Comparison of ENCODE assay signal across 26 mouse cellular contexts in the genomic region with DNA sequence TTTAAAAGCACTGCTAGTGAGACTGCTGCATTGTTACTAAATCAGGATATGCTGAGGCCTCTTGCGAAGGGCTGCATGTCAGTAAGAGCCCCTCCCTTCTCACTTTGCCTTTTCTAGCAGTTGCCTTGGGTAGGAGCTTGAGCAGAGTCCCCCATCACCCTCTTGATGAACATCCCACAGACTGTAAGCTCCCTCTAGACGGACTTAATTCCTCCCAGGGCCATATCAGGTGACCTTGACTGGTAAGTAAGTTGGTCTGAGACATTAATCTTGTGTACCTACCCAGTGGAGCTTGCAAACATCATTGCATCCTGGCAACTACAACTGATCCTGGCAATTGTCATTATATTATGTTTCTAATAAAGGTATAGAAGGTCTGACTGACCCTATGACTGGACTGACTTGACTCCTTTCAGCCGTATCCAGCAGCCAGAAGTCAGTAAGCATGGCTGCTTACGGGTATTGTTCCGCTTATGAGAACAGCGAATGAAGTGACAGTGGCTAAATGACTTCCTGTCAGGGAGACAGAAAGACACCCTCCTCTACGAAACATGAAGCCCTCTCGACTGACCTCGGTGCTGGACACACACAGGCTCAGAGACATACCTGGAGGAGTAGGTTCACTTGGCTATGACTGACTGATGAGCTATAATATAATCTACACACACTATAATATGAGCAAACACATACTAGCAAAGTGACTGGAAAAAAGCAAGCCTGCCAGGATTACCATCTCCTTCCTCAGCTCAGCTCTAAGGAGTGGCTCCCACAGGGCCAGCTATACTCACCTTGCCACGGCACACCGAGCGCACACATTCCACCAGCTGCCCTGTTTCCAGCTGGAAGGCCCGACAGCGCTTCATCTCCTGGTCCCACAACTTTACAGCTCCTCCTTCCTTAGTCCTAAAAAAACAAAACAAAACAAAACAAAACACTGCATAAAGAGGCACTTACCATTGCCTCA. TPM values are rescaled to one million over a fixed set of nuclear protein-coding genes. Genes with fewer than 3 reads are reported as not detected.
DNase-seq lines count a peak whose midpoint lies in the region; ATAC-seq and TF ChIP-seq lines count a peak whose summit lies in the region.
"Had no signal": no experiment of that assay in that cellular context is flagged by ENCODE, and none has a peak within 500 bp of the region (broad histone marks: within the 10 kb centered on the region; RNA-seq: fewer than 3 reads in every experiment).

No protein-coding gene starts in this region.

- no peak for TF ChIP-seq CTCF in left cerebral cortex, adult 2 months (IDR thresholded peaks at IDR 0.05)
- no peak for TF ChIP-seq CTCF in olfactory bulb, adult 2 months (IDR thresholded peaks at IDR 0.05; ENCODE audit: insufficient read depth, low read depth, low read length)

- peak overlapping the region; percentile 17; the same call in 1 of the 2 replicates for H3K27ac ChIP-seq in heart, embryonic 10.5 days
- peak overlapping the region; percentile 45; the same call in 1 of the 2 replicates for H3K27ac ChIP-seq in kidney, embryonic 15.5 days
- H3K27ac ChIP-seq in left cerebral cortex, adult 2 months: peak overlapping the region; percentile 45
- peak overlapping the region; percentile 42; the same call in 1 of the 2 replicates for H3K27ac ChIP-seq in olfactory bulb, adult 2 months (ENCODE audit: insufficient read depth, low read depth, low read length)
- H3K27ac ChIP-seq: forebrain, embryonic 10.5 days; forebrain, embryonic 13.5 days; hindbrain, embryonic 10.5 days; hindbrain, embryonic 13.5 days had no signal

- H3K4me1 ChIP-seq in heart, embryonic 10.5 days: peaks cover 9% of the 10 kb centered on the region
- 0 out of 2 replicates have a peak, but pooled peaks cover 11% of the 10 kb centered on the region for H3K4me1 ChIP-seq in kidney, embryonic 15.5 days
- peaks cover 9% of the 10 kb centered on the region for H3K4me1 ChIP-seq in olfactory bulb, adult 2 months (ENCODE audit: control insufficient read depth, insufficient read depth, low read length)
- H3K4me1 ChIP-seq: forebrain, embryonic 10.5 days; forebrain, embryonic 13.5 days; hindbrain, embryonic 10.5 days; hindbrain, embryonic 13.5 days had no signal

- H3K4me3 ChIP-seq in heart, embryonic 10.5 days: no peak overlapping the region
- no peak overlapping the region for H3K4me3 ChIP-seq in kidney, embryonic 15.5 days (replicated peaks)
- no peak overlapping the region for H3K4me3 ChIP-seq in left cerebral cortex, adult 2 months
- H3K4me3 ChIP-seq in olfactory bulb, adult 2 months (ENCODE audit: insufficient read depth, low read depth, low read length): no peak overlapping the region
- H3K4me3 ChIP-seq: forebrain, embryonic 10.5 days; forebrain, embryonic 13.5 days; hindbrain, embryonic 10.5 days; hindbrain, embryonic 13.5 days had no signal

- WGBS in heart, embryonic 10.5 days: 82% methylated on average over 14 of the region's 14 CpGs
- WGBS in kidney, embryonic 15.5 days: 50% methylated on average over 14 of the region's 14 CpGs
- 67% methylated on average over 14 of the region's 14 CpGs for WGBS in olfactory bulb, adult 2 months

- no peak overlapping the region for H3K4me2 ChIP-seq in kidney, embryonic 15.5 days
- H3K4me2 ChIP-seq: forebrain, embryonic 13.5 days; heart, embryonic 11.5 days; hindbrain, embryonic 13.5 days had no signal

- no peak overlapping the region for H3K9ac ChIP-seq in kidney, embryonic 15.5 days
- H3K9ac ChIP-seq: forebrain, embryonic 13.5 days; hindbrain, embryonic 13.5 days had no signal

- TF ChIP-seq POLR2A in olfactory bulb, adult 2 months (IDR thresholded peaks at IDR 0.05; ENCODE audit: insufficient read depth, low read depth, low read length): no peak

- no peaks in the 10 kb centered on the region for H3K9me3 ChIP-seq in heart, embryonic 10.5 days
- H3K9me3 ChIP-seq in kidney, embryonic 15.5 days (replicated peaks): no peaks in the 10 kb centered on the region
- H3K9me3 ChIP-seq: forebrain, embryonic 10.5 days; forebrain, embryonic 13.5 days; G1E; hindbrain, embryonic 10.5 days; hindbrain, embryonic 13.5 days had no signal

- H3K27me3 ChIP-seq in heart, embryonic 10.5 days (ENCODE audit: insufficient read depth, poor library complexity, severe bottlenecking): no peaks in the 10 kb centered on the region
- H3K27me3 ChIP-seq in kidney, embryonic 15.5 days: no peaks in the 10 kb centered on the region
- H3K27me3 ChIP-seq: CH12.LX; forebrain, embryonic 13.5 days; hindbrain, embryonic 13.5 days; Patski had no signal

- intact Hi-C loops in left cerebral cortex, adult 2 months (cut with DNase I): no loop called here
- intact Hi-C loops in left cerebral cortex, postnatal 36 days (cut with DNase I): no loop called here

- peaks cover 16% of the 10 kb centered on the region; the same call in 1 of the 2 replicates for H3K36me3 ChIP-seq in heart, embryonic 10.5 days
- peaks cover 12% of the 10 kb centered on the region; the same call in 1 of the 2 replicates for H3K36me3 ChIP-seq in kidney, embryonic 15.5 days

- DNase-seq in heart, embryonic 10.5 days (ENCODE audit: low spot score): no peak
- no peak for DNase-seq in heart, adult 8-10 months (ENCODE audit: low spot score)
- no peak for DNase-seq in kidney, postnatal 36 days
- DNase-seq in left cerebral cortex, adult 2 months (ENCODE audit: extremely low spot score in 1 of 2, low spot score in 2 of 2): no peak
- DNase-seq in left cerebral cortex, postnatal 36 days (ENCODE audit: low spot score in 2 of 2): no peak
- DNase-seq: adrenal gland, postnatal 10 days; adrenal gland, postnatal 36 days; B cell, adult 2 months; cerebellum, adult 18-20 months; cerebellum, adult 9-10 months; cerebellum, postnatal 14 days; gastrocnemius, postnatal 14 days; heart, adult 18-20 months; heart, postnatal 36 days had no signal

- ATAC-seq in kidney, embryonic 15.5 days (replicated peaks; ENCODE audit: low FRiP score): peak; percentile 81
- ATAC-seq: forebrain, embryonic 13.5 days; forebrain, embryonic 16.5 days; hindbrain, embryonic 16.5 days; Patski had no signal

RNA-seq across cellular contexts. Expression of gene Rtn4, which starts 59.2 kb away (rescaled TPM):
- polyA plus RNA-seq in heart, embryonic 10.5 days (2016; fragmentation: Nextera tagmentation; extraction: Ambion mirVana): 52.6 and 76.8 TPM in 2 replicates
- 10 to 100 TPM; 74.8 to 89.2 (median 82.4) TPM for total RNA-seq in heart, adult 8-10 months (2022)
- polyA plus RNA-seq in kidney, embryonic 15.5 days (2015; fragmentation: Nextera tagmentation; extraction: Ambion mirVana): 54.8 and 56.0 TPM in 2 replicates
- total RNA-seq in left cerebral cortex, adult 2 months (2021): 100 to 1,000 TPM; 607 to 709 TPM
- 100 to 1,000 TPM; 669 to 679 TPM for total RNA-seq in left cerebral cortex, postnatal 36 days (2021)
- 230 and 407 TPM in 2 replicates for polyA plus RNA-seq in olfactory bulb, adult 2 months (2012; ENCODE audit: insufficient read depth, insufficient read length, low replicate concordance, missing spikeins)

Comparison
In these comparisons a context has a peak if more than half of its experiments do, and no peak if none do; other contexts are left out.
1. RNA of gene Rtn4, which starts 59.2 kb away (total RNA-seq): 607 to 709 TPM in left cerebral cortex, adult 2 months and 669 to 679 TPM in left cerebral cortex, postnatal 36 days; 74.8 to 89.2 TPM in heart, adult 8-10 months; every median in the first group is over 4 times any median in the second.
2. Peak in every context shown above with its lines, with median percentiles within 50 percentile points of each other: H3K27ac ChIP-seq.